Mouse (Mus musculus) heart, postnatal 0 days (tissue): ENCODE measurements at regions not wholly inside any gene's neighbourhood (a gene's known extent, or its start where the extent isn't known, plus 50 kb on each side); places are given as distances from the start of the nearest gene placed in this dataset.

ENCODE experiments used
- ATAC-seq: fragments of 200-750 bp; cut with Nextera tagmentation; 2 replicates; pipeline ENCODE4 v1.8.0; 2017; ENCODE audit warnings: low read depth, moderate number of reproducible peaks, moderate library complexity; ENCODE audit not compliant: insufficient read depth
- DNase-seq: peaks from one replicate; pipeline ENCODE4 v3.0.0-alpha.2; 2016; ENCODE audit warnings: low spot score
- H3K27ac ChIP-seq: fragments of 300-500 bp; sonication (generic); 2 replicates; pipeline ENCODE4 v1.5.1; 2014; ENCODE audit warnings: low read depth, mild to moderate bottlenecking
- H3K27me3 ChIP-seq: fragments of 300-500 bp; sonication (generic); 2 replicates; pipeline ENCODE4 v1.6.1; 2014; ENCODE audit warnings: low read length, mixed read lengths; ENCODE audit not compliant: control insufficient read depth, insufficient read depth
- H3K36me3 ChIP-seq: fragments of 300-500 bp; sonication (generic); replicated peaks from 2 replicates; pipeline ENCODE4 v1.6.1; 2014; ENCODE audit warnings: low read length, mixed read lengths; ENCODE audit not compliant: control insufficient read depth, insufficient read depth
- H3K4me1 ChIP-seq: fragments of 300-500 bp; sonication (generic); 2 replicates; pipeline ENCODE4 v1.6.1; 2014; ENCODE audit warnings: antibody characterized with exemption; ENCODE audit not compliant: control insufficient read depth, insufficient read depth
- H3K4me2 ChIP-seq: fragments of 300-500 bp; sonication (generic); 2 replicates; pipeline ENCODE4 v1.6.1; 2014; ENCODE audit warnings: low read depth, mild to moderate bottlenecking, low read length, moderate library complexity
- H3K4me3 ChIP-seq: fragments of 300-500 bp; sonication (generic); 2 replicates; pipeline ENCODE4 v1.5.1; 2014; ENCODE audit warnings: low read depth, low read length
- H3K9ac ChIP-seq: fragments of 300-500 bp; sonication (generic); replicated peaks from 2 replicates; pipeline ENCODE4 v1.6.1; 2014; ENCODE audit warnings: low read depth, low read length, mixed read lengths
- H3K9me3 ChIP-seq: fragments of 300-500 bp; sonication (generic); replicated peaks from 2 replicates; pipeline ENCODE4 v1.6.1; 2016; ENCODE audit warnings: low read length; ENCODE audit not compliant: control insufficient read depth
- CTCF ChIP-seq: IDR thresholded peaks from 2 replicates; pipeline ENCODE4 v1.5.1; 2016; ENCODE audit warnings: antibody characterized with exemption, control low read depth, low read depth
- EP300 ChIP-seq: IDR thresholded peaks from 2 replicates; pipeline ENCODE4 v1.6.1; 2016; ENCODE audit warnings: antibody characterized with exemption, low read depth
- WGBS: fragments of 180-500 bp; shearing (Covaris S2); extraction: QIAGEN DNeasy Blood & Tissue Kit; methylation state at CpG from one replicate; pipeline ENCODE4 v1.1.7; 2014; 5-methylcytosine and 5-hydroxymethylcytosine counted together

DNA sequence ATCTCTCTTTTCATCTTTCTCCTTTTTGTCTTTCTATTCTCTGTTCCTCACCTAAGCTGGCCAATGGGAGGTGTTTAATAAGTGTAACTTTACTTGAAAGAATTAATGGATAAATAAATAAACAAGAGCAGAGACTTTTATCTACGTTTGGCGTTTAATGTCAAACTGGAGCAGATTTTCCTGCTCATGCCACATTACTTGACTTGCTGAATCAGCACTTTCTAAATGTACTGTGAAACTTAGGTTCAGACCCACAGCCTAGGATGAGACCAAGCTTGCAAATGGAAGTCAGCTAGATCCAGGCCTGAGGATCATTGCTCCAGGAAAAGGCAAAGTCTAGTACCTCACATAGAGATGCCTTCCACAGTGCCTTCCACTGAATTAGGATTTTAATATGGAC is 141.5 kb downstream of the H2al1n start:
- Histone ChIP-seq H3K4me1 (no peaks in the 10 kb centered on the region), H3K27me3 (no peaks in the 10 kb centered on the region), H3K36me3 (no peaks in the 10 kb centered on the region), H3K9me3 (no peaks in the 10 kb centered on the region), H3K9ac (no peak overlapping the region), H3K4me3 (no peak overlapping the region), H3K27ac (no peak overlapping the region), H3K4me2 (no peak overlapping the region)
- 58% methylated on average over 2 of the region's 2 CpGs for WGBS
- ATAC-seq (no peak), DNase-seq (no peak)
- TF ChIP-seq EP300 (no peak), CTCF (no peak)

DNA sequence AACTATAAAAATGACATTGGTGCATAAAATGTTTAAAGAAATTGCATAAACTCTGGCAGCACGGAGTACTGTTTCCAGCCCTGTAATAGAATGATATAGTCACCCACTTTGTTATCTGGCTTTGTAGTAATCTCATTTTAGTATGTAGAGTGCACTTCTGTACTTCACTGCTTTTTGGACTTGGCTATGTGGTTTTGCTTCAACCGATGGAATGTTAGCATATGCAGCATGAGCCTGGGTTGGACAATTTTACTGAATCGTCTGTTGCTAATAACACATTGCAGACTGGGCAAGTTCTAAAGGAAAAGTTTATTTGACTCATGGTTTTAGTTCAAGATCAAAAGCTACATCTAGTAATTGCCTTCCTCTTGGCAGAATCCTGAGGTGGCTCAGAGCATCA is 142.4 kb downstream of the H2al1n start:
- H3K27ac ChIP-seq, result no peak overlapping the region
- no peak for DNase-seq
- no peaks in the 10 kb centered on the region for H3K9me3 ChIP-seq
- no peak overlapping the region for H3K9ac ChIP-seq
- no peak overlapping the region for H3K4me3 ChIP-seq
- H3K27me3 ChIP-seq, result no peaks in the 10 kb centered on the region
- ATAC-seq, result no peak
- TF ChIP-seq CTCF, result no peak
- TF ChIP-seq EP300, result no peak
- no peaks in the 10 kb centered on the region for H3K4me1 ChIP-seq
- H3K4me2 ChIP-seq, result no peak overlapping the region
- no peaks in the 10 kb centered on the region for H3K36me3 ChIP-seq
- WGBS, result 66% methylated on average over 3 of the region's 3 CpGs

DNA sequence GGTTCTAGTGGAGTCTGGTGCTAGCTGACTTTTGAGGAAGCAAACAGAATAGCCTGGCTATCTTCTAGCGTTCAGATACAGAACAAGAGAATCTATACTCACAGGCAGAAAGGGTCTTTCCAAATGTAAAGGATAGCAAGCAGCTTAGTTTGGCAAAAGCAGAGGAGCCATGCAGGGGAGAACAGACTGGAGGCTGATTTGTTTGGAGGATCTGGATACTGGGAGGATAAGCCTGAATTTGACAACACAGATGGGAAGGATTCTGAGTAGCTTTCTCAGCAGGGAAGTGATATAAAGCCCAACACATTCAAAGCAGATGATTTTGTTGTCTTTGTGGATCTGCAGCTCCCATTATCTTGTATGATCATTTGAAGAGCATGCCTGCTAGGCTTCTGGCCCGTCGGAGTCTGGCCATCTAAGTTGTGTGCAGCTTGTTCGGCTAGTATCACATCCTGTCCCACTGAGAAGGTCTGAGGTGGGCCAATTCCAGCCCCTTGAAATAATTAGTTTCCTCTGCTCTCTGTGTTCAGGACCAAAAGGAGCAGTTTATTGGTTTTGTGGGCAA is 145.6 kb downstream of the H2al1n start:
- DNase-seq (no peak), ATAC-seq (no peak)
- WGBS, result 68% methylated on average over 4 of the region's 4 CpGs
- TF ChIP-seq EP300 (no peak), CTCF (no peak)
- Histone ChIP-seq H3K36me3 (no peaks in the 10 kb centered on the region), H3K27ac (no peak overlapping the region), H3K4me3 (no peak overlapping the region), H3K4me2 (no peak overlapping the region), H3K4me1 (no peaks in the 10 kb centered on the region), H3K9ac (no peak overlapping the region), H3K27me3 (no peaks in the 10 kb centered on the region), H3K9me3 (no peaks in the 10 kb centered on the region)
